Mouse (Mus musculus): ENCODE results near the gene Rhbdf2.
A peak's percentile ranks its signal among the peaks of the same experiment; 100 is the strongest.
"Not testable (repeated sequence)": the region's sequence is repeated elsewhere in the genome, so short reads cannot be mapped to it uniquely, and the experiment has no call there.

The Rhbdf2 gene

GRCm38 (mm10) chr11:116616438-116617118 is 10.2 kb downstream of the Rhbdf2 start:
- DNase-seq, result no peak

- peak; percentile 60 to 76 for DNase-seq
These were observed 10.9 kb downstream of the Rhbdf2 start for GRCm38 (mm10) chr11:116615735-116616437.

GRCm38 (mm10) chr11:116613234-116613633 is 13.6 kb downstream of the Rhbdf2 start:
- DNase-seq, result no peak

GRCm38 (mm10) chr11:116612554-116612953 is 14.3 kb downstream of the Rhbdf2 start:
- no peak for DNase-seq

GRCm38 (mm10) chr11:116611883-116612282 is 14.9 kb downstream of the Rhbdf2 start:
- DNase-seq, result no peak

GRCm38 (mm10) chr11:116611168-116611567 is 15.7 kb downstream of the Rhbdf2 start:
- DNase-seq, result not testable (repeated sequence)

GRCm38 (mm10) chr11:116609965-116610630 is 16.7 kb downstream of the Rhbdf2 start:
- DNase-seq, result no peak

- no peak for DNase-seq
These were observed 19.1 kb downstream of the Rhbdf2 start for GRCm38 (mm10) chr11:116607717-116608116.

- DNase-seq, result no peak
These were observed 22.7 kb downstream of the Rhbdf2 start for GRCm38 (mm10) chr11:116604097-116604496.

- peak; percentile 64 to 66 for DNase-seq
These were observed 23.5 kb downstream of the Rhbdf2 start for GRCm38 (mm10) chr11:116603339-116603738.

GRCm38 (mm10) chr11:116602043-116602442 is 24.8 kb downstream of the Rhbdf2 start:
- no peak for DNase-seq

GRCm38 (mm10) chr11:116601166-116601565 is 25.7 kb downstream of the Rhbdf2 start:
- no peak for DNase-seq

GRCm38 (mm10) chr11:116599230-116599629 is 27.6 kb downstream of the Rhbdf2 start:
- no peak for DNase-seq

- DNase-seq, result no peak
These were observed 28.6 kb downstream of the Rhbdf2 start for GRCm38 (mm10) chr11:116598193-116598592.

GRCm38 (mm10) chr11:116596766-116597165 is 30.1 kb downstream of the Rhbdf2 start:
- no peak for DNase-seq

- no peak for DNase-seq
These were observed 33.5 kb downstream of the Rhbdf2 start for GRCm38 (mm10) chr11:116593345-116593744.

- DNase-seq, result peak; percentile 96 to 98
These were observed 34.4 kb downstream of the Rhbdf2 start for GRCm38 (mm10) chr11:116592428-116592827.

GRCm38 (mm10) chr11:116591621-116592020 is 35.2 kb downstream of the Rhbdf2 start:
- DNase-seq, result no peak

GRCm38 (mm10) chr11:116589574-116589973 is 37.2 kb downstream of the Rhbdf2 start:
- no peak for DNase-seq

GRCm38 (mm10) chr11:116589020-116589531 is 37.7 kb downstream of the Rhbdf2 start:
- no peak for DNase-seq

- peak; percentile 83 to 84 for DNase-seq
These were observed 39.8 kb downstream of the Rhbdf2 start for GRCm38 (mm10) chr11:116586801-116587631.

- no peak for DNase-seq
These were observed 40.5 kb downstream of the Rhbdf2 start, which contains the start of gene Aanat for GRCm38 (mm10) chr11:116586310-116586709. Gene Aanat, plus strand, starts transcription at chr11:116586432.

All from kidney, postnatal 4 days (tissue).